Mouse (Mus musculus): ENCODE measurements at regions not wholly inside any gene's neighbourhood (a gene's known extent, or its start where the extent isn't known, plus 50 kb on each side); places are given as distances from the start of the nearest gene placed in this dataset.

DNA sequence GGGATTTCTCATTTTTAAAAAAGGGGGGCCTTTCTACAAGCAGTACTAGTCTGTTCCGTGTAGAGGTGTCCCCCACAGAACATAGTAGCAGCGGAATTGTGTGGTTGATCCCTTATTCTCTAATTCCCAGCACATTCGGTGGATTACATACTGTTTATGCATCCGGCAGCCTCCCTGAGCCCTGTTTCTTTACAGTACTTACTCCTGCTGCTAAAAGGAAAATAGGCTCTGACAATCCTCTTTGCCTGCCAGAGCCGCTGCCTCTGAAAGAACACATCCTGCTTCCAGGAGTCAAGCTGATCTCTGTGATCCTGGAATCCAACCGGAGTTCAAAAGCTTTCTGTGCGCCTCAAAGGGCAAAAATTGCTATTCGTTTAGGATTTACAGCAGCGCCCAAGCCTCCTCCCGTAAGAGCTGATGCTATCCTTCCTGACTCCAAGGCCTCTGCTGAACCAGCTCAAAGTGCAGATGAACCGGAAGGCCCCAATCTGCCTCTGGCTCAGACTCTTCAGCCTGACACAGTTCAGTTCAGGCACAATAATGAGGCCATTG is 936.6 kb downstream of the Ndufa4 start:
- intact Hi-C loops (cut with DNase I), result no loop called here

GRCm38 (mm10) chr6:10969841-10970536 is 937.3 kb downstream of the Ndufa4 start:
- peak; percentile 17 to 23 for DNase-seq (ENCODE audit: low spot score in 2 of 2)
- intact Hi-C loops (cut with DNase I), result no loop called here

More for the DNA sequence above, 936.6 kb downstream of the Ndufa4 start:
- peak; percentile 18 to 22 for DNase-seq (ENCODE audit: low spot score in 2 of 2)

GRCm38 (mm10) chr6:10943545-10943944 is 963.8 kb downstream of the Ndufa4 start:
- DNase-seq (ENCODE audit: low spot score in 2 of 2), result no peak
- intact Hi-C loops (cut with DNase I), result no loop called here

DNA sequence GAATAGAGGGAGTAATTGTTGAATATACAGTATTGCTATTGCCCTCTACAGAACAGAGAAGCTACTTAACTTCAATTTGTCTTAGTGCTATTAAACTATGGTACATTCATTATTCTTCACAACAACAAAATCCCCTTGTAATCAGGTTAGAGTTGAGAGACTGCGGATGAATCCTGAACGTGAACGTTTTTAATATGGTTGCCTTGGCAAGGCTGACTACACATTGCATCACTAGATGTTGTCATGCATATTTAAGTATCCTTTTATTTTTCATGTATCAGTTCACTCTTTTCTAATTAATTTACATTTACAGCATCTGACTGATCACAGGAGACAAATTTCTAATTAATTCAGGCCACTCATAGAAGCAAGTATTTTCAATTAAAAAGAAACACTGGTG is 965.8 kb downstream of the Ndufa4 start:
- intact Hi-C loops (cut with DNase I), result no loop called here
- DNase-seq (ENCODE audit: low spot score in 2 of 2), result no peak
